Mouse (Mus musculus) G1E (cell line): Measurements from ENCODE around the gene Lamtor3. TPM values are rescaled to one million over a fixed set of nuclear protein-coding genes. Genes with fewer than 3 reads are reported as not detected.

ENCODE experiments used
- ATAC-seq: 2 replicates; pipeline ENCODE4 v1.8.0; 2016; ENCODE audit warnings: mild to moderate bottlenecking; ENCODE audit not compliant: insufficient number of reproducible peaks, poor library complexity, low FRiP score, severe bottlenecking; ENCODE audit errors: extremely low read depth
- DNase-seq: peaks from one replicate; pipeline ENCODE4 v3.0.0; 2012; ENCODE audit warnings: low spot score
- H3K27me3 ChIP-seq: 2 replicates; pipeline ENCODE4 v1.6.1; 2012; ENCODE audit warnings: mild to moderate bottlenecking, low read length, inconsistent platforms; ENCODE audit not compliant: insufficient read depth
- H3K36me3 ChIP-seq: replicated peaks from 2 replicates; pipeline ENCODE3; 2012; ENCODE audit warnings: mild to moderate bottlenecking, inconsistent platforms
- H3K4me1 ChIP-seq: 2 replicates; pipeline ENCODE4 v1.6.1; 2012; ENCODE audit warnings: low read depth, low read length, inconsistent platforms, mixed read lengths; ENCODE audit not compliant: insufficient read depth
- H3K4me3 ChIP-seq: 2 replicates; pipeline ENCODE4 v1.5.1; 2012; ENCODE audit warnings: low read depth, mild to moderate bottlenecking, inconsistent platforms, low read length, moderate library complexity, mixed read lengths
- H3K9me3 ChIP-seq: replicated peaks from 2 replicates; pipeline ENCODE4 v1.6.1; 2012; ENCODE audit warnings: inconsistent platforms
- CTCF ChIP-seq: IDR thresholded peaks from 2 replicates; pipeline ENCODE4 v1.5.1; 2012; ENCODE audit warnings: low read depth, low read length, inconsistent platforms, mixed read lengths
- GATA1 ChIP-seq: IDR thresholded peaks from 2 replicates; pipeline ENCODE4 v1.6.1; 2012; ENCODE audit warnings: borderline replicate concordance, low read length, inconsistent platforms, mixed read lengths
- GATA2 ChIP-seq: IDR thresholded peaks from 2 replicates; pipeline ENCODE4 v1.6.1; 2012; ENCODE audit warnings: low read depth, low read length, inconsistent platforms, borderline replicate concordance
- POLR2AphosphoS5 ChIP-seq: IDR thresholded peaks from 2 replicates; pipeline ENCODE4 v1.6.1; 2012; ENCODE audit warnings: low read depth, low read length, inconsistent platforms; ENCODE audit not compliant: insufficient replicate concordance
- TAL1 ChIP-seq: conservative IDR thresholded peaks from 2 replicates; pipeline ENCODE4 v1.6.1; 2012; ENCODE audit warnings: low read depth, low read length, inconsistent platforms, mixed read lengths
- polyA plus RNA-seq: library from polyadenylated mRNA; stranded (reverse); fragments of >175 nt; gene quantifications from 2 replicates; pipeline ENCODE4 v1.2.3, GENCODE M21; 2012
- total RNA-seq, 2 experiments: library from RNA; stranded (forward) in 1 of 2; stranded (reverse) in 1 of 2; fragments of 200-1000 nt in 1 of 2; fragments of >200 nt in 1 of 2; fragmentation: Nextera tagmentation in 1 of 2; gene quantifications; 2 replicates each; pipeline ENCODE4 v1.2.3; 2014 to 2017

Lamtor3 gene
- total and polyA plus RNA-seq, 3 experiments, result 38.4 to 233 (median 152) TPM

- no peaks in the 10 kb centered on the region for H3K27me3 ChIP-seq
- peak; percentile 57 for ATAC-seq
- peaks cover 79% of the 10 kb centered on the region for H3K36me3 ChIP-seq
- peaks cover 82% of the 10 kb centered on the region for H3K4me1 ChIP-seq
- TF ChIP-seq POLR2AphosphoS5 (no peak), TAL1 (peak; percentile 49)
- DNase-seq, result no peak
- H3K9me3 ChIP-seq, result no peaks in the 10 kb centered on the region
- H3K4me3 ChIP-seq, result no peak overlapping the region
Measured at GRCm38 (mm10) chr3:137940757-137941156, 22.5 kb downstream of the Lamtor3 start.

- Histone ChIP-seq H3K27me3 (no peaks in the 10 kb centered on the region), H3K36me3 (peaks cover 79% of the 10 kb centered on the region), H3K9me3 (no peaks in the 10 kb centered on the region), H3K4me3 (no peak overlapping the region), H3K4me1 (peaks cover 83% of the 10 kb centered on the region)
- ATAC-seq (no peak), DNase-seq (no peak)
- no peak for TF ChIP-seq POLR2AphosphoS5
- TF ChIP-seq CTCF, result no peak
- TF ChIP-seq GATA1, result no peak
- TF ChIP-seq GATA2, result no peak
- no peak for TF ChIP-seq TAL1
Measured at GRCm38 (mm10) chr3:137941555-137941954, 23.2 kb downstream of the Lamtor3 start.

GRCm38 (mm10) chr3:137942098-137942622, 23.9 kb downstream of the Lamtor3 start:
- DNase-seq, result no peak

GRCm38 (mm10) chr3:137943737-137944154, 25.4 kb downstream of the Lamtor3 start:
- DNase-seq (peak; percentile 23), ATAC-seq (peak; percentile 67)
- H3K4me1 ChIP-seq, result peaks cover 86% of the 10 kb centered on the region
- no peak overlapping the region for H3K4me3 ChIP-seq
- TF ChIP-seq POLR2AphosphoS5 (no peak), TAL1 (peak; percentile 83), GATA2 (no peak), CTCF (no peak), GATA1 (no peak)
- H3K9me3 ChIP-seq, result no peaks in the 10 kb centered on the region
- no peaks in the 10 kb centered on the region for H3K27me3 ChIP-seq
- peaks cover 77% of the 10 kb centered on the region for H3K36me3 ChIP-seq

More at GRCm38 (mm10) chr3:137942098-137942622, 23.9 kb downstream of the Lamtor3 start:
- Histone ChIP-seq H3K4me3 (no peak overlapping the region), H3K4me1 (peaks cover 84% of the 10 kb centered on the region), H3K9me3 (no peaks in the 10 kb centered on the region), H3K36me3 (peaks cover 79% of the 10 kb centered on the region), H3K27me3 (no peaks in the 10 kb centered on the region)
- TF ChIP-seq POLR2AphosphoS5, result no peak
- TF ChIP-seq GATA1, result no peak
- TF ChIP-seq TAL1, result no peak
- TF ChIP-seq GATA2, result no peak
- TF ChIP-seq CTCF, result no peak
- no peak for ATAC-seq

GRCm38 (mm10) chr3:137946827-137947226, 28.5 kb downstream of the Lamtor3 start:
- DNase-seq (no peak), ATAC-seq (no peak)
- H3K9me3 ChIP-seq, result no peaks in the 10 kb centered on the region
- TF ChIP-seq POLR2AphosphoS5 (no peak), TAL1 (no peak), GATA1 (no peak), CTCF (no peak), GATA2 (no peak)
- no peak overlapping the region for H3K4me3 ChIP-seq
- H3K27me3 ChIP-seq, result no peaks in the 10 kb centered on the region
- peaks cover 83% of the 10 kb centered on the region for H3K36me3 ChIP-seq
- H3K4me1 ChIP-seq, result peaks cover 94% of the 10 kb centered on the region

GRCm38 (mm10) chr3:137947525-137947924, 29.2 kb downstream of the Lamtor3 start:
- H3K4me3 ChIP-seq, result no peak overlapping the region
- ATAC-seq, result 0 out of 2 replicates have a peak, but pooled peaks have one; percentile 15
- H3K9me3 ChIP-seq, result no peaks in the 10 kb centered on the region
- no peak for DNase-seq
- H3K27me3 ChIP-seq, result no peaks in the 10 kb centered on the region
- peaks cover 94% of the 10 kb centered on the region for H3K4me1 ChIP-seq
- peaks cover 83% of the 10 kb centered on the region for H3K36me3 ChIP-seq
- no peak for TF ChIP-seq CTCF
- TF ChIP-seq TAL1, result peak; percentile 32; the same call in 1 of the 2 replicates
